Mouse (Mus musculus) embryonic fibroblast, embryonic 13.5 days (primary cell): Measurements from ENCODE around the gene Myl4. TPM values are rescaled to one million over a fixed set of nuclear protein-coding genes. Genes with fewer than 3 reads are reported as not detected.
A peak's percentile ranks its signal among the peaks of the same experiment; 100 is the strongest.
"Not testable (repeated sequence)": the region's sequence is repeated elsewhere in the genome, so short reads cannot be mapped to it uniquely, and the experiment has no call there.

Experiments
- H3K27ac ChIP-seq: 2 replicates; pipeline ENCODE4 v1.5.1; 2012; ENCODE audit warnings: low read length, control low read depth, inconsistent platforms; ENCODE audit not compliant: insufficient read depth
- H3K4me1 ChIP-seq: 2 replicates; pipeline ENCODE4 v1.6.1; 2011; ENCODE audit warnings: low read length; ENCODE audit not compliant: control insufficient read depth, insufficient read depth
- H3K4me3 ChIP-seq: 2 replicates; pipeline ENCODE4 v1.5.1; 2011; ENCODE audit warnings: mild to moderate bottlenecking, control low read depth, low read length; ENCODE audit not compliant: insufficient read depth
- CTCF ChIP-seq: IDR thresholded peaks from 2 replicates; pipeline ENCODE4 v1.5.1; 2011; ENCODE audit warnings: mild to moderate bottlenecking, control low read depth, low read length, moderate library complexity, borderline replicate concordance; ENCODE audit not compliant: insufficient read depth
- POLR2A ChIP-seq: IDR thresholded peaks from 2 replicates; pipeline ENCODE4 v1.6.1; 2011; ENCODE audit warnings: low read depth, mild to moderate bottlenecking, control low read depth, low read length, moderate library complexity
- polyA plus RNA-seq: library from polyadenylated mRNA; stranded (reverse); fragments of >200 nt; gene quantifications from 2 replicates; pipeline ENCODE4 v1.2.4, GENCODE M21; 2011; ENCODE audit warnings: low read depth; ENCODE audit not compliant: missing spikeins, insufficient read length

Gene Myl4
- polyA plus RNA-seq, 1 experiment = 2.7 TPM

- peaks cover 3% of the 10 kb centered on the region; the same call in 1 of the 2 replicates for H3K4me1 ChIP-seq
- no peak for TF ChIP-seq POLR2A
Measured at GRCm38 (mm10) chr11:104568326-104568725, 17.9 kb downstream of the Myl4 start.

GRCm38 (mm10) chr11:104570515-104570914 is 20.1 kb downstream of the Myl4 start:
- H3K27ac ChIP-seq, H3K4me1 ChIP-seq, H3K4me3 ChIP-seq: not testable (repeated sequence)

More at GRCm38 (mm10) chr11:104568326-104568725, 17.9 kb downstream of the Myl4 start:
- Histone ChIP-seq H3K27ac (no peak overlapping the region), H3K4me3 (no peak overlapping the region)

DNA sequence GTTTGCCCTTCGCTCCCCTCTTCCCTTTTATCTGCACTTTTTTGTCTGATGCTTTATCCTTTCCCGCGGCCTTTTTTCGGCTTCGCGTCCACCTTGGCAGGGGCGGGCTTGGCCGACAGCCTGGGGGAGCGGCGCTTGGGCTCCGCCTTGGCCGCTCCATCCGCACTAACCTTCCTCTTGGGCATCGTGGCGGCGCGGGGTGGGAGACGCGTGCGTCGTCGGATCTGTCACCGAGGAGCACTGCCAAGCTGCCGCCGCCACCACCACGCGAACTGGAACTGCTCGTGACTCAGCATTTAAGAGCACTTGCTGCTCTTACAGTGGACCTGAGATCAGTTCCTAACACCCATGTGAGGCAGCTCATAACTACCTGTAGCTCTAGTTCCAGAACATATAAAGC is 20.9 kb downstream of the Myl4 start:
- H3K4me1 ChIP-seq, H3K27ac ChIP-seq: not testable (repeated sequence)
- H3K4me3 ChIP-seq = peak overlapping the region; percentile 3; the same call in 1 of the 2 replicates

- TF ChIP-seq CTCF (no peak), POLR2A (no peak)
- H3K4me3 ChIP-seq = no peak overlapping the region
- no peak overlapping the region for H3K27ac ChIP-seq
- no peaks in the 10 kb centered on the region for H3K4me1 ChIP-seq
Measured at GRCm38 (mm10) chr11:104572091-104572490, 21.6 kb downstream of the Myl4 start.

- Histone ChIP-seq H3K27ac (no peak overlapping the region), H3K4me1 (no peaks in the 10 kb centered on the region), H3K4me3 (no peak overlapping the region)
- TF ChIP-seq POLR2A (no peak), CTCF (no peak)
Measured at GRCm38 (mm10) chr11:104572566-104572965, 22.1 kb downstream of the Myl4 start.

DNA sequence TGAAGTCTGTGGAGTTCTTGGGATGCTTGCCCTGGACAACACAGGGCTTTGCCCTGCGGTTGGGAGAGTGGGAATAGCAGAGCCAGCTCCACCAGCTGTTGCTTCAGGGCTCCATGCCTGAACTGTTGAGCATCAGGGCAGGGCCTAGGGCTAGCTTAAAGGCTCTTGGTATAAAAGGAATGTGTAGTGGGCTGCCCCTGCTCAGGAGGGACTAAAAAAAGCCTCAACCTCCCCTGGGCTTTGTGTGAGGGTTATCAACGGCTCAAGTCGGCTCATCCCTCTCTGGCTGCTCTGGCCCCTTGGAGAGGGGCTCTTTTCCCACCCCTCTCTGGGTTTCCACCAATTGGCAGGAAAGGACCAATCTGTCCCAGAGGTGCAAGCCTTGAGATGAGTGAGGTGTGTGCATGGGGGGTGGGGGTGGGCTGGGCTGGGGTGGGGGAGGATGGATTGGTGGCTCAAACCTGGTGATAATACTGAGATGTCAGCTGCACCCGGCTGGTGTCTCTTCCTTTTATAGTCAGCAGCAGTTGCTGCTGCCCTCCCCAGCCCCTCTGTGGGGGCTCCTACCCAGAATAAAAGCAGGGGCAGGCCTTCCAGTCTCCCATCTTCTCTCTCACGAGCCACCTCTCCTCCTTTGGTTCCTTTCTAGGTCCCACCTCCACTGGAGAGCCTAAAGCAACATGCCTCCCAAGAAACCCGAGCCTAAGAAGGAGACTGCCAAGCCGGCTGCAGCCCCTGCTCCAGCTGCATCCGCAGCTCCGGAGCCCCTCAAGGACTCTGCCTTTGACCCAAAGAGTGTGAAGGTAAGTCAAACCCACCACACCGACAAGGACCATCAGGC is 26.5 kb downstream of the Myl4 start:
- TF ChIP-seq POLR2A (no peak), CTCF (no peak)
- Histone ChIP-seq H3K27ac (no peak overlapping the region), H3K4me3 (no peak overlapping the region), H3K4me1 (0 out of 2 replicates have a peak, but pooled peaks cover 2% of the 10 kb centered on the region)

DNA sequence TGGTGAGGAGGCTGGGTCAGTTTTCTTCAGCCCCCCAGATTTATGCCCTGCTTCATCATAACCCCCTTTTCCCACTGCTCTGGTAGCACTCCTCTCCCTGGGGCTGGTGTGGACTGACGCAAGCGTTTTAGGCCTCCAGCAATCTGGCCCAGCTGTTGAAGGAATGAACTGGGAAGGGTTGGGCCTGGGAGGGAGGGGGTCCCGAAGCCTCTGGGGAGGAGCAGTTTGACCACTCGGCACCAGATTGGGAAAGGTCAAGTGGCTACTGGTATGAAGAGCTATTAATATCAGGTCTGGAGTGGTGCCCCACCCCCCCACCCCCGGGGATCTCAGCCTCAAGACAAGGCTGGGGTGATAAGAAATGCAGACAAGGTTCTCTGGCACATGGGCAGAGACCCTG is 27.6 kb downstream of the Myl4 start:
- Histone ChIP-seq H3K27ac (no peak overlapping the region), H3K4me1 (peaks cover 2% of the 10 kb centered on the region; the same call in 1 of the 2 replicates), H3K4me3 (no peak overlapping the region)
- TF ChIP-seq POLR2A (no peak), CTCF (no peak)

DNA sequence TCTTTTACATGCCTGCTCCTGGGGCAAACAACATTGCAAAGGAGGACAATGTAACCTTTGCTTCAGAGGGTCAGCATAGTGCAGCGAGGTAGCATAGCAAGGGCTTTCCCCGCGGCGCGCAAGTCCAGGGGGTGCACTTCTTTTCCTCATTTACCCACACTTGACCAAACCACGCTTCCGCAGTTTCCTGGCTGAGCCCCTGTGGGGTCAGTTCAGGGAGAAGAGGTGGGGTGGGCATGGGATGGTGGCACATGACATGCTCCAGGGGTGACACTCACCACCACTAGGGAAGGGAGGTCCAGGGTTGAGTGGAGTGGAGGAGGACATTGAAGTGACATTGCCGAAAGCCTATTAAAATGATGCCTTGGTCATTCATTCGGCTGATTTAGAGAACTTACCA is 28.6 kb downstream of the Myl4 start:
- no peak for TF ChIP-seq CTCF
- TF ChIP-seq POLR2A = no peak
- peaks cover 2% of the 10 kb centered on the region; the same call in 1 of the 2 replicates for H3K4me1 ChIP-seq
- H3K4me3 ChIP-seq = no peak overlapping the region

DNA sequence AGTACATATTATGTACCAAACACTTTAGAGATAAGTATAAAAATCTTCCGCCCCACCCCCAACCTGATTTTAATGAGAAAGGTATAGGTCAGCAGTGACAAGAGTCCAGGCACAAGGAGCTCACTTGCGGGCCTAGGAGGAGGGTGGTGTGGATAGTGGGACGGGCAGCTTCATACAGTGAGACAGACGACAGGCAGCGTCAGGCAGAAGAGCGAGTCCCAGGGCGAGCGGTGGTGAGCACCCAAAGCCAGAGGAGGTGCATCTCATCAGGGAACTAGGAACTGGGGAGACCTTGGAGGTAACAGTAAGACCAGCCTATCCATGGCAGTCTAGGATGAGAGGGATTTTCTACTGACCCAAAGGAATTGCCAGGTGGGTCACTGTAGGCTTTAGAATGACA is 29.1 kb downstream of the Myl4 start:
- no peak for TF ChIP-seq CTCF
- no peak for TF ChIP-seq POLR2A
- H3K27ac ChIP-seq = no peak overlapping the region
- no peak overlapping the region for H3K4me3 ChIP-seq
- peaks cover 2% of the 10 kb centered on the region; the same call in 1 of the 2 replicates for H3K4me1 ChIP-seq

More for the DNA sequence above, 28.6 kb downstream of the Myl4 start:
- no peak overlapping the region for H3K27ac ChIP-seq

DNA sequence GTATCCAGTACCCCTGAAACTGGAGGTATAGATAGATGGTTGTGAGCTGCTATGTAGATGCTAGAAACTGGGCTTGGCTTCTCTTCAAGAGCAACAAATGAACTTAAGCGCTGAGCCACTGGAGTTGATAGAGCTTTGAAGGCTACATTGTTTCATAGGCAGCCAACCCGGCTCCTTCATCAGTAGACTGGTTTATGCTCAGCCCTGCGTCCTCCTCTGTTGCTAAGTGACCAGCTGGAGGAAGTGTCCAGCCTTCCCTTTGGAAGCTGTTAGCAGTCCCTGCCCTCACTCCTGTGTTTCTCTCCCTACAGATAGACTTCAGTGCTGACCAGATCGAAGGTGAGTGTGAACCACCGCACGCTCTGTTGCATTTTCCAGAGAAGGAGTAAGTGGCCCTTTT is 29.6 kb downstream of the Myl4 start:
- TF ChIP-seq CTCF (no peak), POLR2A (no peak)
- no peak overlapping the region for H3K4me3 ChIP-seq
- H3K4me1 ChIP-seq = peaks cover 2% of the 10 kb centered on the region; the same call in 1 of the 2 replicates
- no peak overlapping the region for H3K27ac ChIP-seq
